Mouse (Mus musculus): Measurements from ENCODE around the gene Otop1. TPM values are rescaled to one million over a fixed set of nuclear protein-coding genes. Genes with fewer than 3 reads are reported as not detected.

The Otop1 gene
- polyA plus RNA-seq, 1 experiment from 2014 or later: not detected

DNA sequence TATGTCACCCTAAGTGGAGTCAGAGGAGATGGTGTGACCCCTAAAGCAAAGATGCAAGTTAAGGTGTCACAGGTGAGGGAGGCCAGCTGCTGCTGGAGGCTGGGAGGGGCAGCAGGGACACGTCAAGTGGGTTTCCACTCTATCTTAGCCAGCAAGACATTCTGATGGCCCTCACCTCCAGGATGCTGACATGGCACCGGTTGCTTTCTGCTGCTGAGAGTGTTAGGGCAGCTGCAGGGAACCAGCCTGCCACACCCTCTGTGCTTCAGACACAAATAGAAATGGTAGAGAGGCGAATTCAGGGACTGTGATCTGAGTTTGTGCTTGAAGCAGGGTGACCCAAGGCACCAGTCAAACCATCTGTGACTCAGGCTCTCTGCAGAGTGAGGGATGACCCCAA, 34.0 kb downstream of the Otop1 start:
- Histone ChIP-seq H3K9ac (ENCODE audit: low read length) (no peak overlapping the region), H3K4me1 (ENCODE audit: control insufficient read depth, insufficient read depth, low read length) (no peaks in the 10 kb centered on the region), H3K27ac (ENCODE audit: low read depth, low read length) (no peak overlapping the region), H3K27me3 (ENCODE audit: control insufficient read depth, insufficient read depth, low read length) (no peaks in the 10 kb centered on the region; the same call in 1 of the 2 replicates), H3K9me3 (ENCODE audit: control insufficient read depth, low read length) (no peaks in the 10 kb centered on the region), H3K4me2 (no peak overlapping the region), H3K4me3 (ENCODE audit: low read depth, low read length) (no peak overlapping the region), H3K36me3 (ENCODE audit: control insufficient read depth, insufficient read depth, low read length) (no peaks in the 10 kb centered on the region)
- ATAC-seq (ENCODE audit: low FRiP score) (no peak), DNase-seq (ENCODE audit: low spot score, missing footprints) (no peak)
- WGBS: 73% methylated on average over 3 of the region's 3 CpGs

DNA sequence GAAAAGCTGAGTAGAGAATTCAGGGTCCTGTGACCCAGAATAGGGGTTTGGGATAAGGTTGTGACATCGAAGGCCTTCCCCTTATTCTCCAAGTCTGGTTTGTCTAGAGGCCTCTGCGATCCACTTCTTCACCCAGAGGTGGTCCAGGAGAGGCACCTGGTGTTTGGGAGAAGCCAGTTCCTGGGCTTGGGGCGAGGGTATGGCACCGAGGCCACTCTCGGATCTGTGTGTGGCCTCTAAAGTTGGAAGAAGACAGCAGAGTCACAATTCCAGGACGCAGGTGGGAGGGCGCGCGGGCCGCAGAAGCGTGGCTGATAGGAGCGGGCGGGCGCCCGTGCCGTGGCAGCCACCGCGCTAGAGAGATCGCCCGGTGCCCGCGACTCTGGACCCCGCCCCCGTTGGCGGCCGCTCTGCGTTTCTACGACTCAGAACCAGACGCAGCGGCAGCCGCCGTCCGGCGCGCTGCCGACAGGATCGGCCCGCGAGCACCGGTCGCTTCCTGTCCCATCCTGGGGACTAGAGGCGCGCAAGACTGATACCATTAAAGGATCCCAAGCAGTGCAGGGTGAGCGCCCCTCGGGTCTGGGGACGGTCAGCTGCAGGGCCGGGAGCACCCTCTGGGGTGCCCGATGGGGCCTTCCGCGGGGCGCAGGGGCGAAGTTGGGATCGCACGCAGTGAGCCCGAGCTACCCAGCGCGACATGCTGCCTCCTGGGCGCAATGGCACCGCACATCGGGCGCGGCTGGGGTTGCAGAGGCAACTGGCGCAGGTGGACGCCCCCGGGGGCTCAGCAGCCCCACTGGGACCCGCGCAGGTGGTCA, 43.4 kb downstream of the Otop1 start, which contains the start of gene Drd5:
TSS of gene Drd5 (plus strand) at position 402 of the 821 bp plus-strand sequence.
- Histone ChIP-seq H3K4me2 (peak within 1 kb of the TSS; percentile 76), H3K36me3 (ENCODE audit: control insufficient read depth, insufficient read depth, low read length) (no peaks in the 10 kb centered on the region), H3K9me3 (ENCODE audit: control insufficient read depth, low read length) (no peaks in the 10 kb centered on the region), H3K9ac (ENCODE audit: low read length) (peak within 1 kb of the TSS; percentile 27), H3K27ac (ENCODE audit: low read depth, low read length) (no peak within 1 kb of the TSS), H3K4me3 (ENCODE audit: low read depth, low read length) (peak within 1 kb of the TSS; percentile 36), H3K27me3 (ENCODE audit: control insufficient read depth, insufficient read depth, low read length) (peaks cover 30% of the 10 kb centered on the region), H3K4me1 (ENCODE audit: control insufficient read depth, insufficient read depth, low read length) (peaks cover 6% of the 10 kb centered on the region; the same call in 1 of the 2 replicates)
- DNase-seq (ENCODE audit: low spot score, missing footprints) (peak; percentile 91), ATAC-seq (ENCODE audit: low FRiP score) (peak; percentile 24; the same call in 1 of the 2 replicates)
- 2% methylated on average over 65 of the region's 67 CpGs for WGBS

DNA sequence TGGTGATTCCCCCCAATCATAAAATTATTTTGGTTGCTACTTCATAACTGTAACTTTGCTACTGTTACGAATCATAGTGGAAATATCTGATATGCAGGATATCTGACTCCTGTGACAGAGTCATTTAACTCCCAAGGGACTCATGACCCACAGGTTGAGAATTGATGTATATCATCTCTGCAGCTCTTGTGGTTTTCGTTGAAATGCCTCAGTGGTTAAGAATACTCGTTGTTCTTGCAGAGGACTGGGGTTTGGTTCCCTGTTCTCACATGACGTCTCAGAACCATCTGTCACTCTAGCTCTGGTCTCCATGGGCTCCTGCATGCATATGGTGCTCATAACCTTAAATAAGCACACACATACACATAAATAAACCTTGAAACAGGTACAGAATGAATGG, 57.6 kb downstream of the Otop1 start:
- H3K4me1 ChIP-seq (ENCODE audit: control insufficient read depth, insufficient read depth, low read length): no peaks in the 10 kb centered on the region
- DNase-seq (ENCODE audit: low spot score, missing footprints) (no peak), ATAC-seq (ENCODE audit: low FRiP score) (no peak)
- no peaks in the 10 kb centered on the region for H3K36me3 ChIP-seq (ENCODE audit: control insufficient read depth, insufficient read depth, low read length)
- no peaks in the 10 kb centered on the region for H3K27me3 ChIP-seq (ENCODE audit: control insufficient read depth, insufficient read depth, low read length)
- H3K9ac ChIP-seq (ENCODE audit: low read length): no peak overlapping the region
- H3K9me3 ChIP-seq (ENCODE audit: control insufficient read depth, low read length): no peaks in the 10 kb centered on the region
- H3K4me3 ChIP-seq (ENCODE audit: low read depth, low read length): no peak overlapping the region
- WGBS: 77% methylated on average over 4 of the region's 4 CpGs
- no peak overlapping the region for H3K4me2 ChIP-seq
- no peak overlapping the region for H3K27ac ChIP-seq (ENCODE audit: low read depth, low read length)

DNA sequence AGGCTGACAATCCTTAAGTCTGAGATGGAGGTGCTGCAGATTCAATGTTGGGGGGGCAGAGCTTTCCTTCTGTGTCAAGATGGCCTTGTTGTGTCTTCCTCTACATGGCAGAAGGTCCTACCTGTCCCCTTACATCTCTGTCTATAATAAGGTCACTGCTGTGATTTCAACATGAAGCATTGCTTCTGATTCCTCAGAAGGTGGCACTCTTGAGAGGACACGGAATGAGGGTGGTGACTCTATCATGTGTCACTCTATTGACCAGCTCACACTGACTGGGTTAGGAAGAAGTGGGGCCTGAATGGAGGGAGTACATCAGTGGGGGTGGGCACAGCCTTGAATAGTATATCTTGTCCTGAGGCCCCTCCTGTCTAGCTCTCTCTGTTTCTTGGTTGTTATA, 58.8 kb downstream of the Otop1 start:
- 43% methylated on average over 1 of the region's 1 CpGs for WGBS
- H3K27ac ChIP-seq (ENCODE audit: low read depth, low read length): no peak overlapping the region
- no peak overlapping the region for H3K4me3 ChIP-seq (ENCODE audit: low read depth, low read length)
- ATAC-seq (ENCODE audit: low FRiP score): no peak
- no peaks in the 10 kb centered on the region for H3K36me3 ChIP-seq (ENCODE audit: control insufficient read depth, insufficient read depth, low read length)
- no peak for DNase-seq (ENCODE audit: low spot score, missing footprints)
- H3K9me3 ChIP-seq (ENCODE audit: control insufficient read depth, low read length): no peaks in the 10 kb centered on the region
- H3K27me3 ChIP-seq (ENCODE audit: control insufficient read depth, insufficient read depth, low read length): no peaks in the 10 kb centered on the region
- no peak overlapping the region for H3K4me2 ChIP-seq
- H3K9ac ChIP-seq (ENCODE audit: low read length): no peak overlapping the region
- no peaks in the 10 kb centered on the region for H3K4me1 ChIP-seq (ENCODE audit: control insufficient read depth, insufficient read depth, low read length)

DNA sequence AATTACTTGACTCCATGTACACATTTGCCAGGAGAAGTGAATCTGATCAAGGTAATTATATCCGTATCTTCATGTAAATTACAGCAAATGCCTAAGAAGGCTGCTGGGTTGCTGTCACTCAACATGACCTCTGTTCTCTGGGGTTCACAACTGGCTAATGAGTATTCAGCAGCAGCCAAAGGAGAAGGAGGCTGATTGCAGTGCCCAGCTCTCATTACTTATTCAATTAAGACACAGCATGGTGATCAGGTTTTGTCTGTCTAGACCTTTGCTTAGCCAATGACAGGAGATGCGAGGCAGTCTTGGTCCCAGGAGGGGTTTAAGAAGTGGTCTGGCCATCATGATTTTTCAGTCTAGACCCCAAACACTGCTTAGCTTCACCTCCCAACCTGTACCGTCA, 67.3 kb downstream of the Otop1 start:
- no peak for DNase-seq (ENCODE audit: low spot score, missing footprints)

DNA sequence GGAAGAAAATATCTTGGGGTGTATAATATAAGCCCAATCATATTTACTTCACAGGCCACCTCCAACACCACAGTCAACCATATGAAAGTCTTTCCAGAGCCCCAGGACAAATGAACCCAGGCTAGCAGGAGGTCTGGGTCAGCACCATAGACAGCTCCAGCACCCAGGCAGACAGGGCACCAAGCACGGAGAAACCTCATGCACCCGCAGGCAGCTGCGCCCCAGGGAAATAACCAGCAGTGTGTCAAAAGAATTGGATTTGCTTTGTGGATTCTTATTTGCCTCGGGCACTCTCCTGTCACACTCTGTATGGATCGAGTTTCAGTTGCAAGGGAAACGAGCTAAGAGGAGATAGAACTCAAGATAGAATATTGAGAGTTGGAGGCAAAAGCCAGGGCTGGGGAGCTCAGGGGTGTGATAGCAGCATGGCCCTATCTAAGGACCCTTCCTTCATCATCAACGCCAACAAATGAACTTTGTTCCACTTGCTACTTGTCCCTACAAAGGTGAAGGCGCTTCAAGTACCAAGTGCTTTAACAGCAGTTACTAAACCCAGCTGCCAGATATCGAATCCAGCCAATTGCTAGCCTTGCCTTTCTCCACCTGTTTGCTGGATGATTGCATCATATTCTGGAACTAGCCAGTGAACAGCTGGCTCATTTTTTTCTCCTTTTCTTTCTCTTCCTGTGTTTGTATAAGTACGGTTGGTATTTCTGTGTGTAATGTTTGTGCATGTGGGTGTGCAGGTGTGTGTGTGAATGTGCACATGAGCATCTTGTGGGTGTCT, 71.1 kb downstream of the Otop1 start:
- no peaks in the 10 kb centered on the region for H3K9me3 ChIP-seq (ENCODE audit: control insufficient read depth, low read length)
- H3K27me3 ChIP-seq (ENCODE audit: control insufficient read depth, insufficient read depth, low read length): no peaks in the 10 kb centered on the region
- no peak for ATAC-seq (ENCODE audit: low FRiP score)
- no peaks in the 10 kb centered on the region for H3K36me3 ChIP-seq (ENCODE audit: control insufficient read depth, insufficient read depth, low read length)
- H3K27ac ChIP-seq (ENCODE audit: low read depth, low read length): no peak overlapping the region
- peaks cover 20% of the 10 kb centered on the region for H3K4me1 ChIP-seq (ENCODE audit: control insufficient read depth, insufficient read depth, low read length)
- no peak overlapping the region for H3K4me3 ChIP-seq (ENCODE audit: low read depth, low read length)
- no peak overlapping the region for H3K9ac ChIP-seq (ENCODE audit: low read length)
- WGBS: 40% methylated on average over 10 of the region's 10 CpGs
- peak; percentile 87 for DNase-seq (ENCODE audit: low spot score, missing footprints)
- H3K4me2 ChIP-seq: no peak overlapping the region

More for the DNA sequence above, 67.3 kb downstream of the Otop1 start:
- Histone ChIP-seq H3K36me3 (ENCODE audit: control insufficient read depth, insufficient read depth, low read length) (no peaks in the 10 kb centered on the region), H3K4me3 (ENCODE audit: low read depth, low read length) (no peak overlapping the region), H3K27ac (ENCODE audit: low read depth, low read length) (no peak overlapping the region), H3K4me1 (ENCODE audit: control insufficient read depth, insufficient read depth, low read length) (peaks cover 5% of the 10 kb centered on the region), H3K27me3 (ENCODE audit: control insufficient read depth, insufficient read depth, low read length) (no peaks in the 10 kb centered on the region), H3K4me2 (no peak overlapping the region), H3K9me3 (ENCODE audit: control insufficient read depth, low read length) (no peaks in the 10 kb centered on the region), H3K9ac (ENCODE audit: low read length) (no peak overlapping the region)
- peak; percentile 44; the same call in 1 of the 2 replicates for ATAC-seq (ENCODE audit: low FRiP score)
- 63% methylated on average over 3 of the region's 3 CpGs for WGBS

DNA sequence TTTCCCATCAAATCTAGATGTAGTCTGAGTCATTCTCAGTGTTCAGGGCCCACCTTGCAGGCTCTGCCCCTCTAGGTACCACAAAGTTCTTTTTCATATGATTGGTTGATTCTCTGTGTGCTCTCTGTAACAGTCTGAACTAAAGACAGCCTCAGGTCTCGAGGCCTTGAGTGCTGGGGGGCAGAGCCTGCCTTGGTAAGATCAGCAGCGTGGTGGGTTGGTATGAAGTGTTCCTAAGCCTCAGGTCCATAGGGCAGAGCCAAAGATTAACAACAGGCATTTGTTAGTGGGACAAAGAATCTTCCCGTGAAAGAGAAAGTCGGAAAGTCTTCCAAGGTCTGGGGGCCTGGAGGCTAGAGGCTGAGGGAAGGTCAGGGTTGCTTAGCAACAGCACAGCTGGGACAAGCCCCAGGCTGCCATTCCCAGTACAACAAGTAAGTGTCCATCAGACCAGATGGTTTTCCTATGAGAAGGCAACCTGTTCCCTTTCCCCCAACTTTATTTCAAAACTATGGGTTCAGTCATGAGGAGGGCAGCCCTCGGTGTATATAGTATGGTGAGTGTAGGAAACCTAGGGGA, 74.7 kb downstream of the Otop1 start:
- H3K4me1 ChIP-seq (ENCODE audit: control insufficient read depth, insufficient read depth, low read length): peaks cover 20% of the 10 kb centered on the region
- H3K4me3 ChIP-seq (ENCODE audit: low read depth, low read length): no peak overlapping the region
- H3K27me3 ChIP-seq (ENCODE audit: control insufficient read depth, insufficient read depth, low read length): no peaks in the 10 kb centered on the region
- WGBS: 16% methylated on average over 5 of the region's 5 CpGs
- no peaks in the 10 kb centered on the region for H3K9me3 ChIP-seq (ENCODE audit: control insufficient read depth, low read length)
- H3K9ac ChIP-seq (ENCODE audit: low read length): no peak overlapping the region
- ATAC-seq (ENCODE audit: low FRiP score): peak; percentile 87
- DNase-seq (ENCODE audit: low spot score, missing footprints): peak; percentile 91
- H3K27ac ChIP-seq (ENCODE audit: low read depth, low read length): no peak overlapping the region
- H3K4me2 ChIP-seq: no peak overlapping the region
- no peaks in the 10 kb centered on the region for H3K36me3 ChIP-seq (ENCODE audit: control insufficient read depth, insufficient read depth, low read length)

Data from midbrain, embryonic 11.5 days (tissue).